Mouse (Mus musculus): ENCODE data around the gene Clpb. TPM values are rescaled to one million over a fixed set of nuclear protein-coding genes. Genes with fewer than 3 reads are reported as not detected.

Clpb gene
- polyA plus RNA-seq, 1 experiment from 2014 or later: 34.6 TPM

DNA sequence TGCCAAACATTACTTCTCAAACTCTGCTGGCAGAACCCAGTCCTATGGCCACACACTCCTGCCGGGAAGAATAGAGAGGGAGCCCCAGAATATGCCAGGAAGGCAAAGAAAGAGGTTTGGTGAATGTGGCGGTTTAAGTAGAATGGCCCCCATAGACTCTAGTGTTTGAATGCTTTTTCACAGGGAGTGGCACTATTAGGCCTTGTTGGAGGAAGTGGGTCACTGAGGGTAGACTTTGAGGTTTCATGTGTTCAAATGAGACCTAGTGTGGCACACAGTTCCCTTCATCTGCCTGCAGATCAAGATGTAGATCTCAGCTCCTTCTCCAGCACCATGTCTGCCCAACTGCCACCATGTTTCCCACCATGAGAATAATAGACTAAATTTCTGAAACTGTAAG, 27.4 kb upstream of the Clpb start:
- no peaks in the 10 kb centered on the region for H3K4me1 ChIP-seq
- 61% methylated on average over 2 of the region's 2 CpGs for WGBS (ENCODE audit: insufficient replicate concordance)
- no peaks in the 10 kb centered on the region for H3K9me3 ChIP-seq (replicated peaks)
- no peak overlapping the region for H3K27ac ChIP-seq
- no peak overlapping the region for H3K4me2 ChIP-seq
- H3K9ac ChIP-seq: no peak overlapping the region
- H3K36me3 ChIP-seq: no peaks in the 10 kb centered on the region
- H3K27me3 ChIP-seq (replicated peaks): no peaks in the 10 kb centered on the region
- H3K4me3 ChIP-seq: no peak overlapping the region
- ATAC-seq: no peak

DNA sequence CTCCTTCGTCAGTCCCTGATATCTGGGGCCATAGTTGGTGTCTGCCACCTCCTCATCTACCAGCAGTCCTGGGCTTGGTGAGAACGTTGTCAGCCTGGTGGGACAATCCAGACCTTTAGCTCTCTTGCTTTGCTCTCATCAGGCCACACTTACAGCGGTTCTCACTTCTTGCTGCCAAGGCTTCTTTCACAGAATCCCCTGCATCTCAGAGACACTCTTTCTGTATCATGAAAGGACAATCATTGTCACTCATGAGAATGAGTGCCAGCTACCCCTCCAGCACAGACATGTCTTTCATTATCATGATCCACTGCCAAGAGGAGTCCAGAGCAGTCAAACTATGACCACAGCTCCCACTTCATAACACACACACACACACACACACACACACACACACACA, 19.6 kb upstream of the Clpb start:
- Histone ChIP-seq H3K27me3 (replicated peaks) (no peaks in the 10 kb centered on the region; the same call in 1 of the 2 replicates), H3K4me2 (no peak overlapping the region), H3K4me1 (no peaks in the 10 kb centered on the region), H3K9me3 (replicated peaks) (no peaks in the 10 kb centered on the region), H3K36me3 (no peaks in the 10 kb centered on the region), H3K4me3 (no peak overlapping the region), H3K27ac (no peak overlapping the region), H3K9ac (no peak overlapping the region)
- no peak for ATAC-seq
- 70% methylated on average over 3 of the region's 3 CpGs for WGBS (ENCODE audit: insufficient replicate concordance)

DNA sequence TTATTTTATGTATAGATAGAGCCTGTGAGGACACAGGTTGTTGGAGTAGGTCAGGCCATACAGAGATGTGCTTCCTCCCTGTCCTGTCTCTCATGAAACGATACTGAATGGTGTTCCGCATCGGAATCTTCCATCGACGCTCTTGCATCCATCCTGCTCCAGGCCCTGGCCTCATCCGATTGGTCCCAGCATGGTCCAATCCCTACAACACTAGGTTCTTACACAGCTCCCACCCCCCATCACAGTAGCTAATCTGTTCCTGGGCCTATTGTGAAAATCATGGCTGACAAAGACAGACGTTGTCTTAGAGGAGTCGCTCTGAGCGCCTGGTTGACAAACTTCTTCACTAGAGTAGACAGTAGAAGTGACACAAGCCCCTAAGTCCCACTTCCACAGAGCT, 13.7 kb upstream of the Clpb start:
- Histone ChIP-seq H3K9ac (no peak overlapping the region), H3K36me3 (no peaks in the 10 kb centered on the region), H3K9me3 (replicated peaks) (no peaks in the 10 kb centered on the region), H3K4me3 (no peak overlapping the region), H3K4me2 (no peak overlapping the region), H3K27me3 (replicated peaks) (no peaks in the 10 kb centered on the region), H3K4me1 (no peaks in the 10 kb centered on the region), H3K27ac (no peak overlapping the region)
- WGBS (ENCODE audit: insufficient replicate concordance): 79% methylated on average over 9 of the region's 9 CpGs
- no peak for ATAC-seq

GRCm38 (mm10) chr7:101650565-101650964, 12.9 kb upstream of the Clpb start:
- WGBS (ENCODE audit: insufficient replicate concordance): 25% methylated on average over 3 of the region's 3 CpGs
- ATAC-seq: no peak

GRCm38 (mm10) chr7:101653681-101654209, 9.7 kb upstream of the Clpb start:
- 64% methylated on average over 10 of the region's 10 CpGs for WGBS (ENCODE audit: insufficient replicate concordance)

More at GRCm38 (mm10) chr7:101650565-101650964, 12.9 kb upstream of the Clpb start:
- H3K27me3 ChIP-seq (replicated peaks): no peaks in the 10 kb centered on the region
- H3K9ac ChIP-seq: no peak overlapping the region
- H3K27ac ChIP-seq: no peak overlapping the region
- H3K36me3 ChIP-seq: no peaks in the 10 kb centered on the region
- no peaks in the 10 kb centered on the region for H3K4me1 ChIP-seq
- H3K4me3 ChIP-seq: no peak overlapping the region
- H3K4me2 ChIP-seq: no peak overlapping the region
- H3K9me3 ChIP-seq (replicated peaks): no peaks in the 10 kb centered on the region

GRCm38 (mm10) chr7:101654936-101655335, 8.5 kb upstream of the Clpb start:
- H3K27ac ChIP-seq: no peak overlapping the region
- peaks cover 8% of the 10 kb centered on the region; the same call in 1 of the 2 replicates for H3K27me3 ChIP-seq (replicated peaks)
- H3K4me3 ChIP-seq: no peak overlapping the region
- H3K36me3 ChIP-seq: no peaks in the 10 kb centered on the region
- no peak overlapping the region for H3K4me2 ChIP-seq
- H3K9ac ChIP-seq: no peak overlapping the region
- no peaks in the 10 kb centered on the region for H3K4me1 ChIP-seq
- WGBS (ENCODE audit: insufficient replicate concordance): 57% methylated on average over 4 of the region's 4 CpGs
- ATAC-seq: no peak
- H3K9me3 ChIP-seq (replicated peaks): no peaks in the 10 kb centered on the region

More at GRCm38 (mm10) chr7:101653681-101654209, 9.7 kb upstream of the Clpb start:
- peaks cover 8% of the 10 kb centered on the region; the same call in 1 of the 2 replicates for H3K27me3 ChIP-seq (replicated peaks)
- no peak overlapping the region for H3K27ac ChIP-seq
- no peak overlapping the region for H3K4me2 ChIP-seq
- no peaks in the 10 kb centered on the region for H3K36me3 ChIP-seq
- no peak for ATAC-seq
- H3K9ac ChIP-seq: no peak overlapping the region
- no peaks in the 10 kb centered on the region for H3K4me1 ChIP-seq
- H3K9me3 ChIP-seq (replicated peaks): no peaks in the 10 kb centered on the region
- H3K4me3 ChIP-seq: no peak overlapping the region

- Histone ChIP-seq H3K4me1 (peaks cover 31% of the 10 kb centered on the region), H3K9me3 (replicated peaks) (no peaks in the 10 kb centered on the region)
- ATAC-seq: no peak
Measured at GRCm38 (mm10) chr7:101662006-101662405, 1.4 kb upstream of the Clpb start.

DNA sequence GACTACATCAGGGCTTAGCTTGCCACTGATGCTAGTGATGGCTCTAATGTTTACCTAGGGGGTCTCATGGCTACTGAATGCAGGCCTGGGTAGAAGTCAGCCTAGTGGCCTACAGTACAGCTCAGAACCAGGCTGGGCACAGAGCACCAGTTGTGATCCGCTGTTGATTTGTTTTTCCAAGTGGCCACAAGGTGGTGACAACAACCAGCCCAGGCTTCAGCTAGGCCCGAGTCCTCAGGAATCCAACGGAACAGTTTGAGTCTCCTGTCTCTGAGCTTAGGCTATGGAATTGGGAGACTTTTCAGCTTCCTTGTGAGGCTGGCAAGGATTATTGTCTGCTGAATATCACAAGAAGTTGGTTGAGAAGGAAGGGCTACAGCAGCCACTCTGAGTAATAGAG, 3.1 kb downstream of the Clpb start:
- H3K27me3 ChIP-seq (replicated peaks): no peaks in the 10 kb centered on the region
- 53% methylated on average over 3 of the region's 3 CpGs for WGBS (ENCODE audit: insufficient replicate concordance)
- H3K4me1 ChIP-seq: peaks cover 38% of the 10 kb centered on the region
- H3K4me3 ChIP-seq: no peak overlapping the region
- no peak overlapping the region for H3K4me2 ChIP-seq
- H3K27ac ChIP-seq: no peak overlapping the region
- H3K9ac ChIP-seq: 0 out of 2 replicates have a peak overlapping the region, but pooled peaks have one; percentile 12
- no peaks in the 10 kb centered on the region for H3K9me3 ChIP-seq (replicated peaks)
- H3K36me3 ChIP-seq: peaks cover 14% of the 10 kb centered on the region
- ATAC-seq: no peak

More at GRCm38 (mm10) chr7:101662006-101662405, 1.4 kb upstream of the Clpb start:
- Histone ChIP-seq H3K27me3 (replicated peaks) (0 out of 2 replicates have a peak, but pooled peaks cover 3% of the 10 kb centered on the region), H3K36me3 (0 out of 2 replicates have a peak, but pooled peaks cover 2% of the 10 kb centered on the region), H3K9ac (no peak overlapping the region), H3K27ac (no peak overlapping the region), H3K4me3 (no peak overlapping the region), H3K4me2 (no peak overlapping the region)
- WGBS (ENCODE audit: insufficient replicate concordance): 58% methylated on average over 1 of the region's 1 CpGs

DNA sequence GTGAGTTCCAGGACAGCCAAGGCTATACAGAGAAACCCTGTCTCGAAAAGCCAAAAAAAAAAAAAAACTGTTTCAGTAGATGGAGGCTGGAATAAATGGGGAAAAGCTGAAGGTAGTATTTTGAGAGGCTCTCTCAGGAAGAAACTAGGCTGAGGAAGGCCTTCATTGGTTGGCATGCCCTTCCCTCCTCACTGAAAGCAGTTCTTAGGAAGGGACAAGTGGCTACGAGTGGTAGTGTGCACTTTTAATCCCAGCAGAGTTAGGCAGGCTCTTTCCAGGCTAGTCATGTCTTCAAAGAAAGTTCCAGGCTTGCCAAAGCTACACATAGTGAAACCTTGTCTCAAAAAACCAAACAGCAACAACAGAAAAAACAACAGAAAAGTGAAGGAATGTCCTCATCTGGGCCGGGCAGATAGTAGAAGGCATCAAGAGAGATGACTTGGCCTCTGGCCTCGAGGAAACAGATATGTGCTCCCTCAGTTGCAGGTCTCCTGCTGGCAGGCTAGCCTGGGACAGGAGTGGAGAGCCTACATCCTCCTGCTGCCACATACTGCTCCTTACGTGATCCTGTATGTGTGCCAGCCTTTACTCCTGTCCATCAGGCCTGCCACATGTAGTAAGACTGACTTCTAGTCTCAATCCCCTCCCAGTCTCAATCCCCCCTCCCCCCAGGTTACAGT, 8.3 kb downstream of the Clpb start:
- Histone ChIP-seq H3K4me1 (peaks cover 36% of the 10 kb centered on the region), H3K4me3 (no peak overlapping the region), H3K9me3 (replicated peaks) (no peaks in the 10 kb centered on the region), H3K27ac (no peak overlapping the region), H3K27me3 (replicated peaks) (no peaks in the 10 kb centered on the region), H3K4me2 (no peak overlapping the region), H3K36me3 (peaks cover 14% of the 10 kb centered on the region), H3K9ac (no peak overlapping the region)
- WGBS (ENCODE audit: insufficient replicate concordance): 55% methylated on average over 5 of the region's 5 CpGs
- peak; percentile 55 for ATAC-seq

- Histone ChIP-seq H3K9ac (no peak overlapping the region), H3K27me3 (replicated peaks) (no peaks in the 10 kb centered on the region), H3K27ac (no peak overlapping the region), H3K4me1 (peaks cover 41% of the 10 kb centered on the region), H3K4me2 (no peak overlapping the region), H3K9me3 (replicated peaks) (no peaks in the 10 kb centered on the region), H3K4me3 (no peak overlapping the region), H3K36me3 (peaks cover 3% of the 10 kb centered on the region; the same call in 1 of the 2 replicates)
- 43% methylated on average over 2 of the region's 2 CpGs for WGBS (ENCODE audit: insufficient replicate concordance)
- ATAC-seq: no peak
Measured at GRCm38 (mm10) chr7:101673497-101673896, 10.1 kb downstream of the Clpb start.

DNA sequence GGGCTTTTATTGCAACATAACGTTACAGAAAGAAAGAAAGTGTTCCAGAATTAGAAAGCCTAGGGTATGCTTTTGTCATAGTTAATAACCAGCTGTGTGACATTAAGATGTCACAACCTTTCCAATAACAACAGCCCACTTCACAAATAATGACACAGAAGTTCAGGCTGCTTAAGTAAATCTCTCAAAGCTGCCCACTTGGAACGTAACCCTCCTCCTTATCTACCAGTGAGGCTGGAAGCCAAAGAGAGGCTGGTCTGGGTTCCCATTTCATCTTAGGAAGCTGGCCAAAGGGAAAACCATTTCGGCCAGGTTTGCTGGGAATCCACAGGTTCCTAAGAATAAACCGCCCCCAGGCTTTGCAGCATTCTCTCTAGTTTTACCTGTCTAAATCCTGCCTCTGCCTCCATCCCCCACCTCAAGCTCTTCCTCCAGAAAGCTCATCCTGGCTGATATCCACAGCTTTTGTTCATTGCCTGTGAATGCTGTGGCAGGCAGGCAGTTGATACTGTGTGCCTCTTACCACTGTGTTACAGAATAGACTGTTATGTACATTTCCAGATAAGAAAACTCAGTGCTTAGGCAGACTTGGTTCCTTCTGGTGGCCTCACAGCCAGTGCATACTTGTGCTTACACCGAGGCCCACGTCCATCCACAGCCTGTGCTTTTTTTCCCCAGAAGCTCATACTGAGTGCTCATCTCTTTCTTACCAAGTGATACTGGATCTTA, 12.8 kb downstream of the Clpb start:
- Histone ChIP-seq H3K27ac (no peak overlapping the region), H3K9me3 (replicated peaks) (no peaks in the 10 kb centered on the region), H3K4me1 (peaks cover 45% of the 10 kb centered on the region), H3K4me3 (no peak overlapping the region), H3K9ac (no peak overlapping the region; the same call in 1 of the 2 replicates), H3K4me2 (no peak overlapping the region), H3K36me3 (no peaks in the 10 kb centered on the region), H3K27me3 (replicated peaks) (no peaks in the 10 kb centered on the region)
- no peak for ATAC-seq
- WGBS (ENCODE audit: insufficient replicate concordance): 53% methylated on average over 6 of the region's 6 CpGs

GRCm38 (mm10) chr7:101676762-101677308, 13.4 kb downstream of the Clpb start:
- H3K27ac ChIP-seq: no peak overlapping the region
- no peak for ATAC-seq

More at GRCm38 (mm10) chr7:101676762-101677308, 13.4 kb downstream of the Clpb start:
- H3K9ac ChIP-seq: 0 out of 2 replicates have a peak overlapping the region, but pooled peaks have one; percentile 17
- no peaks in the 10 kb centered on the region for H3K27me3 ChIP-seq (replicated peaks)
- no peaks in the 10 kb centered on the region for H3K36me3 ChIP-seq
- H3K4me1 ChIP-seq: peaks cover 45% of the 10 kb centered on the region
- no peak overlapping the region for H3K4me2 ChIP-seq
- H3K9me3 ChIP-seq (replicated peaks): no peaks in the 10 kb centered on the region
- 68% methylated on average over 3 of the region's 3 CpGs for WGBS (ENCODE audit: insufficient replicate concordance)
- H3K4me3 ChIP-seq: no peak overlapping the region

All from liver, embryonic 12.5 days (tissue).